ENCODE assay signal across 22 mouse cellular contexts in genomic region chr5:129387301-129387700, GRCm38 (mm10).
DNase-seq lines count a peak whose midpoint lies in the region; ATAC-seq lines count a peak whose summit lies in the region.
"Had no signal": no experiment of that assay in that cellular context is flagged by ENCODE, and none has a peak within 500 bp of the region (broad histone marks: within the 10 kb centered on the region; RNA-seq: fewer than 3 reads in every experiment).

No protein-coding gene starts in this region.

- WGBS in forebrain, embryonic 16.5 days = 64% methylated on average over 3 of the region's 3 CpGs
- WGBS in forebrain, embryonic 10.5 days = 73% methylated on average over 3 of the region's 3 CpGs
- WGBS in midbrain, embryonic 11.5 days = 79% methylated on average over 3 of the region's 3 CpGs
- 87% methylated on average over 3 of the region's 3 CpGs for WGBS in midbrain, embryonic 14.5 days

- H3K4me1 ChIP-seq in forebrain, embryonic 16.5 days (replicated peaks; ENCODE audit: control insufficient read depth, insufficient read depth, low read length) = peaks cover 16% of the 10 kb centered on the region
- H3K4me1 ChIP-seq in forebrain, embryonic 10.5 days = peaks cover 7% of the 10 kb centered on the region
- no peaks in the 10 kb centered on the region for H3K4me1 ChIP-seq in midbrain, embryonic 11.5 days (ENCODE audit: control insufficient read depth, insufficient read depth, low read length)
- no peaks in the 10 kb centered on the region for H3K4me1 ChIP-seq in midbrain, embryonic 14.5 days (ENCODE audit: control insufficient read depth, insufficient read depth, low read length)
- H3K4me1 ChIP-seq: heart, embryonic 15.5 days; hindbrain, embryonic 10.5 days; intestine, embryonic 15.5 days had no signal

- no peak overlapping the region for H3K4me2 ChIP-seq in forebrain, embryonic 16.5 days (ENCODE audit: low read length)
- no peak overlapping the region for H3K4me2 ChIP-seq in midbrain, embryonic 11.5 days
- H3K4me2 ChIP-seq in midbrain, embryonic 14.5 days (ENCODE audit: low read length) = no peak overlapping the region
- H3K4me2 ChIP-seq: heart, embryonic 12.5 days; heart, embryonic 15.5 days; hindbrain, embryonic 13.5 days; intestine, embryonic 15.5 days had no signal

- H3K27me3 ChIP-seq in forebrain, embryonic 16.5 days (replicated peaks; ENCODE audit: control insufficient read depth, insufficient read depth, low read length) = no peaks in the 10 kb centered on the region
- 0 out of 2 replicates have a peak, but pooled peaks cover 3% of the 10 kb centered on the region for H3K27me3 ChIP-seq in forebrain, embryonic 10.5 days (ENCODE audit: poor library complexity, severe bottlenecking)
- H3K27me3 ChIP-seq in midbrain, embryonic 11.5 days (ENCODE audit: control insufficient read depth, insufficient read depth, low read length) = no peaks in the 10 kb centered on the region
- H3K27me3 ChIP-seq in midbrain, embryonic 14.5 days (ENCODE audit: control insufficient read depth, insufficient read depth, low read length) = no peaks in the 10 kb centered on the region
- H3K27me3 ChIP-seq: intestine, embryonic 15.5 days had no signal

- peak overlapping the region; percentile 37; the same call in 1 of the 2 replicates for H3K27ac ChIP-seq in forebrain, embryonic 16.5 days (ENCODE audit: low read length)
- no peak overlapping the region for H3K27ac ChIP-seq in forebrain, embryonic 10.5 days
- H3K27ac ChIP-seq in midbrain, embryonic 11.5 days (ENCODE audit: low read depth, low read length) = no peak overlapping the region
- H3K27ac ChIP-seq in midbrain, embryonic 14.5 days (replicated peaks; ENCODE audit: low read depth, low read length) = no peak overlapping the region
- H3K27ac ChIP-seq: heart, embryonic 15.5 days; hindbrain, embryonic 10.5 days; hindbrain, embryonic 13.5 days; intestine, embryonic 15.5 days had no signal

- no peaks in the 10 kb centered on the region for H3K9me3 ChIP-seq in forebrain, embryonic 16.5 days (ENCODE audit: control insufficient read depth, low read length)
- no peaks in the 10 kb centered on the region for H3K9me3 ChIP-seq in forebrain, embryonic 10.5 days
- H3K9me3 ChIP-seq in midbrain, embryonic 11.5 days (ENCODE audit: control insufficient read depth, low read length) = no peaks in the 10 kb centered on the region
- no peaks in the 10 kb centered on the region for H3K9me3 ChIP-seq in midbrain, embryonic 14.5 days (ENCODE audit: control insufficient read depth, low read length)
- H3K9me3 ChIP-seq: heart, embryonic 12.5 days; heart, embryonic 15.5 days; hindbrain, embryonic 10.5 days; hindbrain, embryonic 13.5 days; intestine, embryonic 15.5 days had no signal

- DNase-seq in forebrain, embryonic 10.5 days (ENCODE audit: extremely low spot score, low spot score) = no peak
- DNase-seq in midbrain, embryonic 11.5 days (ENCODE audit: low spot score, missing footprints) = peak; percentile 80
- no peak for DNase-seq in midbrain, embryonic 14.5 days
- peak; percentile 89 for DNase-seq in R1 (ENCODE audit: low read depth, low spot score)
- no peak for DNase-seq in testis, postnatal 14 days (ENCODE audit: low spot score)
- DNase-seq: adrenal gland, postnatal 10 days; adrenal gland, postnatal 36 days; cerebellum, adult 18-20 months; cerebellum, adult 9-10 months; cerebellum, postnatal 14 days; gastrocnemius, postnatal 25 days; heart, adult 18-20 months; heart, postnatal 10 days; heart, postnatal 36 days; kidney, adult 11 months had no signal

- no peak for ATAC-seq in forebrain, embryonic 16.5 days
- no peak for ATAC-seq in midbrain, embryonic 11.5 days (ENCODE audit: low FRiP score)
- no peak for ATAC-seq in midbrain, embryonic 14.5 days (ENCODE audit: low FRiP score, low TSS enrichment)

- no peak overlapping the region for H3K9ac ChIP-seq in forebrain, embryonic 16.5 days (replicated peaks; ENCODE audit: low read depth, low read length)
- H3K9ac ChIP-seq in midbrain, embryonic 11.5 days (ENCODE audit: low read length) = no peak overlapping the region
- no peak overlapping the region for H3K9ac ChIP-seq in midbrain, embryonic 14.5 days (replicated peaks; ENCODE audit: low read length)
- H3K9ac ChIP-seq: heart, embryonic 12.5 days; heart, embryonic 15.5 days; hindbrain, embryonic 13.5 days; intestine, embryonic 15.5 days had no signal

- no peak overlapping the region for H3K4me3 ChIP-seq in forebrain, embryonic 16.5 days (replicated peaks; ENCODE audit: low read length)
- H3K4me3 ChIP-seq in forebrain, embryonic 10.5 days = no peak overlapping the region
- no peak overlapping the region for H3K4me3 ChIP-seq in midbrain, embryonic 11.5 days (ENCODE audit: low read depth, low read length)
- no peak overlapping the region for H3K4me3 ChIP-seq in midbrain, embryonic 14.5 days (replicated peaks; ENCODE audit: low read depth, low read length)
- H3K4me3 ChIP-seq: heart, embryonic 12.5 days; heart, embryonic 15.5 days; hindbrain, embryonic 10.5 days; hindbrain, embryonic 13.5 days; intestine, embryonic 15.5 days had no signal

- H3K36me3 ChIP-seq in forebrain, embryonic 16.5 days (ENCODE audit: control insufficient read depth, insufficient read depth) = no peaks in the 10 kb centered on the region
- no peaks in the 10 kb centered on the region for H3K36me3 ChIP-seq in forebrain, embryonic 10.5 days (replicated peaks)
- H3K36me3 ChIP-seq in midbrain, embryonic 11.5 days (ENCODE audit: control insufficient read depth, insufficient read depth, low read length) = no peaks in the 10 kb centered on the region
- no peaks in the 10 kb centered on the region for H3K36me3 ChIP-seq in midbrain, embryonic 14.5 days (ENCODE audit: control insufficient read depth, insufficient read depth, low read length)
- H3K36me3 ChIP-seq: G1E; heart, embryonic 12.5 days; heart, embryonic 15.5 days; hindbrain, embryonic 10.5 days; hindbrain, embryonic 13.5 days; intestine, embryonic 15.5 days had no signal

Comparison
In these comparisons a context has a peak if more than half of its experiments do, and no peak if none do; other contexts are left out.
1. DNase-seq: peak in midbrain, embryonic 11.5 days (single experiment) and R1 (single experiment); none in forebrain, embryonic 10.5 days (single experiment), midbrain, embryonic 14.5 days (single experiment) and testis, postnatal 14 days (single experiment).